Mouse (Mus musculus): Measurements from ENCODE around the gene Clec4d. TPM values are rescaled to one million over a fixed set of nuclear protein-coding genes. Genes with fewer than 3 reads are reported as not detected.

Clec4d gene
- not detected for polyA plus RNA-seq (2017; shearing (Covaris generic))

DNA sequence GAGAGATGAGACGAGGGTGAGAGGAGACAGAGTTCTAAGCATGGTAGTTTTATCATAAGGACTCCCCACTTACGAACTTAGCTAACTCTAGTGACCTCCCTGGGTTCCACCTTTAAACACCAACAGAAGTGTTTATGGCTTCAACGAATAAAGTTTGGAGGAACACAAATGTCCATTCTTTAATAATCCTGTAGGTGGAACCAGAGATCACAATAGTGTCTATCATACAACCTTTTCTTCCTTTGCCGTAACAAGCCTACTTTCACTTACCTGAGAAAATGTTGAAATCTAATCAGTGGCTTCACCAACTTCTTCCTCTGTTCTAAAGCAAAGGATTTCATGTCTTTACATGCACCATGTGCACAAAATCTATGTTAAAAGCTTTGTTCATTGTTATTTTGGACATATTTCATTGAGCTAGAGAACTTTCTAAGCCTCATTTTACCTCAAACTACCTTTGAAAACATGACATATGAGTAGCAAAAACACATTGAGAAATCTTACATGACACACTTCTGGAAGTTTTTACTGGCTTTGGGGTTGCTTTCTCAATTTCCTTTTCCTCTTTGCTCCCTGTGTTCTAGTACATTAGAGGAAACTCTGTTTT, at the start of gene Clec4d:
Gene Clec4d, plus strand, starts transcription at position 557 of the 607 bp plus-strand sequence.

GRCm38 (mm10) chr6:123229644-123230043, 32.3 kb upstream of the Clec4d start, which contains the start of gene Clec4n:
Gene Clec4n (plus strand): TSS chr6:123229843.

GRCm38 (mm10) chr6:123289753-123290152, 27.8 kb downstream of the Clec4d start, which contains the start of gene Clec4e:
Gene Clec4e (minus strand): TSS chr6:123289870.

DNA sequence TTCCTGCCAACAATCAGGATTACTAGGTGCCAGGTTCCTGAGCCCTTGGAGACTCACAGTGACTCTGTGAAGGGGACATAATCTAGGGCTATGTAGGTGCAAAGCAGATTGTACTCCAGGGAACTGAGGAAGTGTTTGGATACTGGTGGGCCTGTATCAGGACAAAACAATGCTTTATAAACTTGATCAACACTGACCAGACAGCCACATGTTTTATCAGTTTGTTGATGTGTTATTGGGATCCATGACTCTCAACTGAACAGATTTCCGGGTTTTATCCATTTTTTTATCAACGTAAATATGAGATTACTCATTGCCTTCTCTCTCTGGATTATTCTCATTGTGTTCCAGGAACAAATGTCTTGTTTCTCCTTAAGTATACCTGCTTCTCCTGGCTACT, 46.1 kb downstream of the Clec4d start, which contains the start of gene Vmn2r19:
Gene Vmn2r19, plus strand, starts transcription at position 301 of the 400 bp plus-strand sequence.

Other genes starting within 250 kb of the Clec4d start
- gene Clec4b1, start 212.1 kb upstream of the Clec4d start, polyA plus RNA-seq (2017; shearing (Covaris generic)), result not detected
- gene Clec4a2, start 155.7 kb upstream of the Clec4d start, polyA plus RNA-seq (2017; shearing (Covaris generic)), result not detected
- not detected for gene Clec4b2, start 89.2 kb upstream of the Clec4d start, polyA plus RNA-seq (2017; shearing (Covaris generic))
- gene Clec4n, start 32.3 kb upstream of the Clec4d start, polyA plus RNA-seq (2017; shearing (Covaris generic)), result not detected
- not detected for gene Clec4e, start 27.8 kb downstream of the Clec4d start, polyA plus RNA-seq (2017; shearing (Covaris generic))
- gene Vmn2r19, start 46.2 kb downstream of the Clec4d start, polyA plus RNA-seq (2017; shearing (Covaris generic)), result not detected
- gene Vmn2r20, start 156.0 kb downstream of the Clec4d start, polyA plus RNA-seq (2017; shearing (Covaris generic)), result 0.06 TPM

Data from effector memory CD4-positive, alpha-beta T cell, adult 7 months (primary cell).